Mouse (Mus musculus) 416B (cell line): ENCODE measurements around the gene Slx1b.
"Not testable (repeated sequence)": the region's sequence is repeated elsewhere in the genome, so short reads cannot be mapped to it uniquely, and the experiment has no call there.

Source experiments
- DNase-seq: peaks from one replicate; pipeline ENCODE4 v3.0.0; 2011; ENCODE audit warnings: low read depth

Gene Slx1b

DNA sequence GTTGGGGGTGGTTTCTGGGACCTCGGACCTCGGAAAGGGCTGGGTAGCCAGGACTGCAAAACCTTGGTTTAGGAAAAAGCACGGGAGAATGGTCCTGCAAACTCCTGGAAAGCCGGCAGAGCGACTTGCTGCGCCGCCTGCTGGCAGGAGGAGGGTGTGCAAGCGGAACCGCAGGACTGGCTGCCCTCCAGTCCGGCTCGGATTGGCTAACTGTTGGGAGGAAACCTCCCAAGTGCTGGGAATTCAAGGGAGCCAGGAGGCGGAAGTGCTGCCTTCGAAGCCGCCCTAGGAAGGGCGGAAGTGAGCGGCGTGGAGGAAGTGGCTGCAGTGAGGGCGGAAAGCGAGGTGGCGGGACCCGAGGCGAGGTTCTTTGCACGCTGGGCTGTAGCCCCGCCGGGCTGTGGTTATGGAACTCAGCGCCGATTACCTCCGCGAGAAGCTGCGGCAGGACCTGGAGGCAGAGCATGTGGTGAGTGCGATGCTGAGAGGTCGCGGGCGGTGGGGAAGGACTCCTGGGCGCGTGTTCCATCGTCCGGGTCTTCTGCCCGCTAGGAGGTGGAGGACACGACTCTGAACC is at the start of gene Slx1b:
Slx1b (minus strand) TSS at position 154 of the 577 bp plus-strand sequence.
- DNase-seq = peak; percentile 98

DNA sequence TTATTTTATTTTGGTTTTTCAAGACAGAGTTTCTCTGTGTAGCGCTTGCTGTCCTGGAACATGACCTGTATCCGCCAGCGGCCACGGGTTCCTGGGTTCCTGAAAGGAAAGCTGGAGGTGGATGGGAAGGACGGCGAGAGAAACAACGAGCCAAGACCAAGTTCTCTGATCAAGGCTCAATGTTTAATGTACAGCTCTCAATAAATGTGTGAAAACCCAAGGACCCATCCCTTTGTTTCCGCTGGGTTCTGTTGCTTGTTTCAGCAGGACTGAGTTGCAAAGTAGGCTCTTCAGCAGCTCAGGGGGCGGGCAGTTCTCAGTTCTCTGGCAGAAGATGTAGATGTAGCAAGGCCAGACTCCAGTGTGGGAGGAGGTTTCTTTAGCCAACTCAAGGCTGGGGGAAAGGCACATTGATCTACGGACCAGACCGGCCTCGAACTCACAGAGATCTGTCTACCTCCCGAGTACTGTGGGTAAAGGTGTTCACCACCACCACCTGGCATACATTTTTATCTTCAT is 46.4 kb upstream of the Slx1b start:
- no peak for DNase-seq

- DNase-seq = no peak
Observed at GRCm38 (mm10) chr7:126741452-126741851, 45.9 kb upstream of the Slx1b start.

GRCm38 (mm10) chr7:126740977-126741376 is 45.4 kb upstream of the Slx1b start:
- no peak for DNase-seq

DNA sequence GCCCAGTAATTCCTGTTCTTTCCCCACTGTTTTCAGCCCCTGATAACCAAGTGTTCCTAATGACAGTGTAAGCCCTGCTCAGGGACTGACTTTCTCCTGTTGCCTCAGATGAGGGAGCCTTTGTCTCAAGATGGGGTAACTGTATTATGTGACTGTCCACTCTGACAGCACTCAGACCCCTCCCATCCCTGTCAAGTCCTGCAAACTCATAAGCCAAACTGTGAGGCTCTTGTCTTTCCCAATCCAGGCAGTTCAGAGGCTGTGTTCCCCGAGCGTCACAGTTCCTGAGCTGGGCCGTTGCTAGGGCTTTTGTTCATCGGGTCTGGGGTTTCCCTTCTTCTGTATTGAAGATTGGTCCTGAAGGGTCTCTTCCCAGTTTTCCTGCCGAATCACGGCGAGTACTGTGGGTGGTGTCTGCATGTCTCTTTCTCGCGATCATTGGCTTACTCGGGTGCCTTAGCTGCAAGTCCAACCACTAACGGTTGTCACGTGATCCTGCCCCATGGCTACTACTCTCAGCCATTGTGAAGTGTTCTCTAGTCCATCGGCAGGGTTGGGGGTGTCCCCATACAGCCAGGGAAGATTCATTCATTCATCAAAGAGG is 44.6 kb upstream of the Slx1b start:
- DNase-seq = no peak

- DNase-seq = no peak
Observed at GRCm38 (mm10) chr7:126739551-126739950, 44.0 kb upstream of the Slx1b start.

DNA sequence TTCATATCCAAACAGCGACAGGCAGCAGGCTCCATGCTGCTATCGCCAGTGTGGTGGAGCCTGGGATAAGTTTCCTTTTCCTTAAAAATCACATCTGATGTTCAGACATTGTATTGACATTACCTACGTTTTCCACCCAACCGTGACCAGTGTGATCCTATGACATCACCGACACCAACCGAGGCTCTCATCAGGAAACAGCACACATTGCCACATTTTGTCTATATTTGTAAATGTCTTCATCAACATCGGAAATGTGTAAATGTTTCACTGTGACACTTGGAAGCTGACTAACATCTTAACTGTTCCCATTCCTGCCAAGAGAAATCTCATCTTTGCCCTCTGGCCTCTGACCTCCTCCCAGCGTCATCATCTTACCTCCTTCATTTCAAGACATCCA is 40.5 kb upstream of the Slx1b start:
- DNase-seq = peak; percentile 45

DNA sequence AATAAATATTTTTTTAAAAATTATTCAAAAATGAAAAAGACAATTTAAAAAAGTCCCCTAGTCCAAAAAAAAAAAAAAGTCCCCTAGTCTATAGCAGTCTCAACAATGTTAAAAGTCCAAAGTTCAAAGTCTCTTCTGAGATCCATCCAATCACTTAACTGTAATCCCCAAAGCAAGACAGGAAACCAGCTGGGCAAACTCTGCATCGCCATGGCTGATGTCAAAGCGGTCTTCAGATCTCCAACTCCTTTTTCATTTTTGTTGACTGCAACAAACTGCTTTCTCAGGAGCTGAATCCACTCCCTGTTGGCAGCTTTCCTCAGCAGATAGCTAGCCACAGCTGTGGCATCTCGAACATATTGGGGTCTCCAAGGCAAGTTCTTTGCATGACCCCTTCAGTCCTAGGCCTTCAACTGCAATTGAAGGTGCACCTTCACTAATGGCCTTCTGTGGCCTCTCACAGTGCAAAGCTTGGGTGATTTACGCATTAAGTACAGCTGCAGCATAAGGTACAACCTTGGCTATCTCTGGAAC is 34.7 kb upstream of the Slx1b start:
- DNase-seq = not testable (repeated sequence)

DNA sequence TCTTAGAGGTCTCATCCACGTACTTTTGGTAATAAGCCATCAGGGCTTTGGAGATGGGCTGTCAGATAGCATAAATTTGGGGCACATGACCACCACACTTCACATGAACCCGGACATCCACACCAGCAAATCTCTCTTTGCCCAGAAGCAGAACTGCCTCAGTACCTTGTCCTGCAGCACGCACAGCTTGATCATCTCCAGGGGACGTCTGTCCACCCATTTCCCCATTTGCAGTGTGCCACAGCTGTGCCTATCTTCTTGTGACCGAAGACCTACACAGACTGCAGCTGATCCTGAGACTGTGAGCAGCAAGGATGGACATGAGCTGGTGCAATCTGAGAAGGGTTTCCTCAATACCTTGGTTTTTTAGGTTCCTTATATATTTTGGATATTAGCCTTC is 30.1 kb upstream of the Slx1b start:
- no peak for DNase-seq

GRCm38 (mm10) chr7:126725077-126725476 is 29.5 kb upstream of the Slx1b start:
- DNase-seq = peak; percentile 83

DNA sequence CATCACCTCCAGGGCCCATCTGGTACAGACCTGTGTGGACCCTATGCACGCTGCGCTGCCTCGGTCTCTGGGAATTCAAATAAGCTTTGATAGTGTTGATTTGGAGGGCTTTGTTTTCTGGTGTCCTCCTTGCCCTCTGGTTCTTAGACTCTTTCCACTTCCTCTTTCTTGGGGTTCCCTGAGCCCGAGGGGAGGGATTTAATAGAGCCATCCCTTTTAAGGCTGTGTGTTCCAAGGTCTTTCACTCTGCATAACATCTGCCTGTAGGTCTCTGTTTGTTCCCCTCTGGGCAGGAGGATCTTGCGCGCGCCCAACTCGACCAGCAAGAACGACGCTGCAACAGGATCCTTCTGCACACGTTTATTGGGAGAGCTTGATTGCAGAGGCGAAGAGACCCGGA is 26.1 kb upstream of the Slx1b start:
- peak; percentile 38 for DNase-seq

DNA sequence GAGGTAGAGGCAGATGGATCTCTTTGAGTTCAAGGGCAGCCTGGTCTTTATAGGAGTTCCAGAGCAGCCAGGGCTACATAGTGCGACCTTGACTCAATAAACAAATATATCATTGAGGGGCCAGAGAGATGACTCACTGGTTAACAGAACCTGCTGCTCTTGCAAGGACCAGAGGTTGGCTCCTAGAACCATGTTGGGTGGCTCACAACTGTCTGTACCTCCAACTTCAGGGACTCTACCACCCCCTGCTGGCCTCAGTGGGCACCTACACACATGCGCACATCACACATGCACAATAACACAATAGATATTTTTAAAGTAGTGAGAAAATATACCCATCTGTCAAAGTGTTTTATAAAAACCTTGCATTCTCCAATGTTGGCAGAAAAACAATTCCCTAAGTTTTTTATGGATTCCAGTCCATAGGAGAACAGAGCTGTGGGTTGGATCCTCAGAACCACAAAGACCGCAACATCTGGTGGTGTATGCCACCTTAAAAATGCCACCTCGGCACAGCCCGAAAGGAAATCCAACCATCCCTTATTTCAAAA is 23.3 kb upstream of the Slx1b start:
- DNase-seq = peak; percentile 70

- no peak for DNase-seq
Observed at GRCm38 (mm10) chr7:126717566-126717965, 22.0 kb upstream of the Slx1b start.

GRCm38 (mm10) chr7:126715679-126716078 is 20.1 kb upstream of the Slx1b start:
- no peak for DNase-seq

DNA sequence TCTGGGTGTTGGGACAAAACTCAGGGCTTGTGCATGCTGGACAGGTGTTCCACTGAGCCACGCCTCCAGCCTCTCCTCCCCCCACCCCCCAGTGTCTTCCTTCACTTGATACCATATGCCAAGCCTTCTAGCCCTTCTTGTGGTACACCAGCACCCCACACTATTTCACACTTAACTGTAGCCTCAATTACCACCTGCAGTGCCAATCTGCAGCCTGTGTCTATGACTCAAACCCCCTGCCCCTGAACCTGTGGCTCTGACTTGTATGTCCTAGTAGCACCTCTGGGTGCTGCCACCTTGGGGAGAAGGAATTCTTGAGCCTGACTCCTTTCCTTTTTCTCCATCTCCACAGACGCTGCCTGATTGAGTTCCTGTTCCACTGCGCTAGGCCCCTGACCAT is 16.3 kb upstream of the Slx1b start:
- no peak for DNase-seq

- no peak for DNase-seq
Observed at GRCm38 (mm10) chr7:126710266-126710665, 14.7 kb upstream of the Slx1b start.

GRCm38 (mm10) chr7:126708175-126708952 is 12.8 kb upstream of the Slx1b start:
- DNase-seq = no peak

- no peak for DNase-seq
Observed at GRCm38 (mm10) chr7:126707442-126708174, 12.0 kb upstream of the Slx1b start, which contains the start of gene Coro1a. Gene Coro1a (minus strand): TSS chr7:126707787.

GRCm38 (mm10) chr7:126704121-126704980 is 8.8 kb upstream of the Slx1b start:
- DNase-seq = peak; percentile 84

- peak; percentile 48 for DNase-seq
Observed at GRCm38 (mm10) chr7:126703757-126704077, 8.1 kb upstream of the Slx1b start.
